Mouse (Mus musculus): ENCODE measurements at regions not wholly inside any gene's neighbourhood (a gene's known extent, or its start where the extent isn't known, plus 50 kb on each side); places are given as distances from the start of the nearest gene placed in this dataset.
A peak's percentile ranks its signal among the peaks of the same experiment; 100 is the strongest.

DNA sequence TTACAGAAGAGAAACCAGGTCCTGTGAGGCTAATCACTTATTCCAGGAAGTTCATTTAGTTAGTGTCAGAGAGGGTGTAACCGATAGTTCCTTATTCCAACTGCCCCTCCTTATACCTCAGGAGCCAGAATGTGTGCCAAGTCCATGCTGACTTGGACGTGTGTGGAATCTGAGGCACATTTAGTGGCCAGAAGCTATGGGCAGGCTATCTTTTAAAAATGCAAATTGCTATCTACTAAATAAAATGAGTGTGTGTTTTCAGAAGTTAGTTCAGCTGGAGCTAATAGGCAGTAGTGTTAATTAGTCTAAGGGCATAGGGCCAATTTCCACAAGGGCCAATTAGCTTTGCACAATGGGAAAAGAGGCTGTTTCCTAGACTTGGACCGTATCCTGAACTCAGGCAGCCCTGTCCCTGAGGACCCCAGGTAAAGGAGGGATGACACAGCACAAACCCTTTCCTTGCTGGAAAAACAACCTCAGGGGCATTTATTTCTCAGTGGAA is 168.5 kb downstream of the Icos start:
- Histone ChIP-seq H3K36me3 (no peaks in the 10 kb centered on the region), H3K27ac (replicated peaks) (no peak overlapping the region), H3K9ac (replicated peaks) (no peak overlapping the region), H3K9me3 (no peaks in the 10 kb centered on the region), H3K4me3 (no peak overlapping the region), H3K4me1 (peaks cover 46% of the 10 kb centered on the region), H3K27me3 (peaks cover 5% of the 10 kb centered on the region), H3K4me2 (replicated peaks) (no peak overlapping the region)
- ATAC-seq (ENCODE audit: low FRiP score, low read depth): no peak
- WGBS: 49% methylated on average over 3 of the region's 3 CpGs

DNA sequence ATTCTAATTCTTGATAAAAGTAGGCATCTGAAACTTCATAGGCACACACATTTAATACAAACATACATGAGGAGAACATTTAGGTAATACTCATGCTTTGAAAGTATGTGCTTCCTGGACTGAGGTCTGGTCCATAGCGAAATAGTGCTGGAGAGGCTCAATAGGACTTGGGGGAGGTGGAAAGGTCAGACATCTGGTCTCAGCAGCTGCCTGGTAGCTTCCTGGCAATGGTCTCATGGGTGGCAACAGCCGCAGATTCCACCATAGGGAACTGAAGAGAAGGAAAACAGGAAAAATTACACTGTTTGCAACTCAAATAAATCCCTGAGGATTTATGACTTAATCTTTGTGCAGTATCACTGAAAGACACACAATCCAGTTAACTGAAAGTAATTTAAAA is 174.0 kb downstream of the Icos start:
- Histone ChIP-seq H3K36me3 (no peaks in the 10 kb centered on the region), H3K4me3 (no peak overlapping the region), H3K4me1 (no peaks in the 10 kb centered on the region; the same call in 1 of the 2 replicates), H3K9me3 (no peaks in the 10 kb centered on the region), H3K4me2 (replicated peaks) (no peak overlapping the region), H3K9ac (replicated peaks) (no peak overlapping the region), H3K27me3 (no peaks in the 10 kb centered on the region; the same call in 1 of the 2 replicates), H3K27ac (replicated peaks) (no peak overlapping the region)
- 68% methylated on average over 2 of the region's 2 CpGs for WGBS
- no peak for ATAC-seq (ENCODE audit: low FRiP score, low read depth)

DNA sequence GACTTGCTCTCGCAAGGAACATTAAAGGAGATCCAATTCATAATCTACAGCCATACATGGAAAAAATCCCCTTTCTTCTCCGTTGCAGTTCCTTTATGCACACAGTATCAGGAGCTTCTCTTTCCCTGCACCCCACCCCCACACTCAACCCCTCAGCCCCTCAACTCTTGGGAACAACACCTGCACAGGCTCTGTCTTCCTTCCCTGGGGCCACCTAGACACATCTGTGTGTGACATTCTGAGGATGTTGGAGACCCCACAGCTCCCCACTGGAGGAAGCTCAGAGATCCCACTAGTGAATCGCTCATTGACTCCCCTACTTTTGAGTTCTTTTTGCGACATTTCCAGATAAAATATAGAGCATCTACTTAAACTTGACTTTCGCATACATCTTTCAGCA is 174.4 kb downstream of the Icos start:
- no peak for ATAC-seq (ENCODE audit: low FRiP score, low read depth)
- Histone ChIP-seq H3K36me3 (no peaks in the 10 kb centered on the region), H3K9me3 (no peaks in the 10 kb centered on the region), H3K4me2 (replicated peaks) (no peak overlapping the region), H3K4me1 (no peaks in the 10 kb centered on the region), H3K9ac (replicated peaks) (no peak overlapping the region), H3K27me3 (no peaks in the 10 kb centered on the region; the same call in 1 of the 2 replicates), H3K4me3 (no peak overlapping the region), H3K27ac (replicated peaks) (no peak overlapping the region)
- 81% methylated on average over 5 of the region's 5 CpGs for whole genome bisulfite sequencing

DNA sequence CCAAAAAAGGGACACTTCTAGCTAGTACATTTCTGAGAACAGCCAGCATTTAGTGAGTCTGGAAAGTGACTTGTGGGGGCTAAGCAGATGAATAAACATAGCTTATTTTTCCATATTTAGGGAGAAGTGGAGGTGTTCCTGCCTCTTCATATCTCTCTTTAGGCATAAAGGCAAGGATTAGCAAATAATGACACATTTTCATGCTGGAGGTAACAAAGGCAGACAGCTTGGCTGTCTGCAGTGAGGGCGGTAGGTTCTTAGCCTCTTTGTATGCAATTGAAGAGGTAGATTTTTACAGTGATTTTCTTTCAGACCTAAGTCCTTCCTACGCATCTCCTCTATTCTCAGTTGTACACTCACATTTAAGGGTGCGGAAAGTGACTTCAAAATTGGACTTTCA is 176.5 kb downstream of the Icos start:
- Histone ChIP-seq H3K4me2 (replicated peaks) (no peak overlapping the region), H3K27me3 (no peaks in the 10 kb centered on the region), H3K9me3 (no peaks in the 10 kb centered on the region), H3K9ac (replicated peaks) (no peak overlapping the region), H3K4me3 (no peak overlapping the region), H3K27ac (replicated peaks) (no peak overlapping the region), H3K36me3 (no peaks in the 10 kb centered on the region), H3K4me1 (no peaks in the 10 kb centered on the region)
- ATAC-seq (ENCODE audit: low FRiP score, low read depth): no peak
- WGBS: 94% methylated on average over 3 of the region's 3 CpGs

- no peaks in the 10 kb centered on the region for H3K9me3 ChIP-seq
- 74% methylated on average over 4 of the region's 4 CpGs for WGBS
- H3K36me3 ChIP-seq: no peaks in the 10 kb centered on the region
These were observed 179.5 kb downstream of the Icos start for GRCm38 (mm10) chr1:61157271-61157670.

DNA sequence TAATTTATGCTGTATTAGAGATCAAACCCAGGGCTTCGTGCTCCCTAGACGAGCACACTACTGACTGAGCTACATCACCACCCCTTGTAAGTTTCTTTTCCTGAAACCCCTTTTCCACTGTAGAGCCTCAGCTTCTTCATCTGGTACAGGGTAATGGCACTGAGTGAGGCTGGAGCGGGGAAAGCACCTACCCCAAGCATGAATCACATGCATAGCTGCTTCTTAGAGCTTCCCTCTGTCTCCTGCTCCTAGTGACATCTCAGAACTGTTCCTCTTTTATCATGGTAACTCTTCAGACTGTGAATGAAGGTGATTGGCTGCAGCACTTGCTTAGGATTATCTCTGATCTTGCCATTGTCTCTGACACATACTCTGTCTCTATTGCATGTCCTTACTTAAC is 182.8 kb downstream of the Icos start:
- 75% methylated on average over 3 of the region's 3 CpGs for WGBS
- Histone ChIP-seq H3K27ac (replicated peaks) (no peak overlapping the region), H3K4me3 (no peak overlapping the region), H3K27me3 (no peaks in the 10 kb centered on the region), H3K36me3 (no peaks in the 10 kb centered on the region), H3K9me3 (no peaks in the 10 kb centered on the region), H3K9ac (replicated peaks) (no peak overlapping the region), H3K4me1 (no peaks in the 10 kb centered on the region), H3K4me2 (replicated peaks) (no peak overlapping the region)
- no peak for ATAC-seq (ENCODE audit: low FRiP score, low read depth)

More at GRCm38 (mm10) chr1:61157271-61157670, 179.5 kb downstream of the Icos start:
- ATAC-seq (ENCODE audit: low FRiP score, low read depth): no peak
- Histone ChIP-seq H3K4me1 (no peaks in the 10 kb centered on the region), H3K27ac (replicated peaks) (no peak overlapping the region), H3K4me3 (no peak overlapping the region), H3K27me3 (no peaks in the 10 kb centered on the region), H3K4me2 (replicated peaks) (no peak overlapping the region), H3K9ac (replicated peaks) (no peak overlapping the region)

DNA sequence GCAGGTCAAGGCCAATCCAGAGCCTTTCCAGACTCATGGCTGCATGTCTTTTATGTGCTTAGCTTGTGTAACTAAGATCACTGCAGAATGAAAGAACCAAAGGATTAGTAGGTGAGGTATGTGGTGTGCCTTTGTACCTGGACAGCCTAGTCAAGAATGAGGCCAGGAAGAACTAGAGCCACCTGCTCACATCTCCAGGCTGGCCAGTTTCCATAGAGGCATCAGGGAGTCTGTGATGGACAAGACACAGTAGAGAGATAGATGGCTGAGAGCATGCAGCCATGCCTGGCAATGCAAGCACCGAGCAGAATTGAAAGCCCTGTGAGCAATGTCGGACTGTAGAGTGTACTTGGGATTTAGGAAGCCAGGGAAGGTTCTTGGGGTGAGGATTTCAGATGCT is 186.5 kb downstream of the Icos start:
- no peak overlapping the region for H3K27ac ChIP-seq (replicated peaks)
- H3K9ac ChIP-seq (replicated peaks): no peak overlapping the region
- no peaks in the 10 kb centered on the region for H3K9me3 ChIP-seq
- H3K36me3 ChIP-seq: no peaks in the 10 kb centered on the region
- no peaks in the 10 kb centered on the region for H3K4me1 ChIP-seq
- H3K4me2 ChIP-seq (replicated peaks): no peak overlapping the region
- H3K27me3 ChIP-seq: no peaks in the 10 kb centered on the region
- ATAC-seq (ENCODE audit: low FRiP score, low read depth): no peak
- WGBS: 86% methylated on average over 2 of the region's 2 CpGs
- no peak overlapping the region for H3K4me3 ChIP-seq

GRCm38 (mm10) chr1:61171941-61172340 is 194.2 kb downstream of the Icos start:
- H3K27ac ChIP-seq (replicated peaks): no peak overlapping the region
- no peak for ATAC-seq (ENCODE audit: low FRiP score, low read depth)
- 78% methylated on average over 6 of the region's 6 CpGs for WGBS
- 0 out of 2 replicates have a peak, but pooled peaks cover 4% of the 10 kb centered on the region for H3K27me3 ChIP-seq
- no peaks in the 10 kb centered on the region for H3K4me1 ChIP-seq
- no peak overlapping the region for H3K9ac ChIP-seq (replicated peaks)
- H3K9me3 ChIP-seq: no peaks in the 10 kb centered on the region
- no peak overlapping the region for H3K4me3 ChIP-seq
- H3K36me3 ChIP-seq: no peaks in the 10 kb centered on the region
- no peak overlapping the region for H3K4me2 ChIP-seq (replicated peaks)

DNA sequence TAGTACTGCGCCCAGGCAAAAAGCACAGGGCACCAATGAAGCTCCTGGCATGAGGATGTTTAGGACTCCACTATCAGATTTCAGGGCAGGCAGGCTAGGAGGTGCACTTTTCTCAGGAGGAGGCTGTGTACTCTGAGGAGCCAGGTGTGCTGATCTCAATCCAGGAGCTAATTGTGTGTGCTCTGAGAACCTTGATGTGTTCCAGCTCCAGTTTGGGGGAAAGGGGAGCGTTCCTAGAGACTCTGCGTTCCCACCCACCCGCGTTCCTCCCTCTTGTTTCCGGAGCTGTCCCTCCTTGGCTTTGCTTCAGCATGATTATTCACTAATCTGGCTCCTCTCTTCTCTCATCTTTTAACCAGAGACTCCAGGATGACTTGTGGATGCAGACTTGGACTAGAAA is 195.2 kb downstream of the Icos start:
- no peaks in the 10 kb centered on the region for H3K9me3 ChIP-seq
- H3K4me3 ChIP-seq: no peak overlapping the region
- H3K4me2 ChIP-seq (replicated peaks): no peak overlapping the region
- peaks cover 7% of the 10 kb centered on the region; the same call in 1 of the 2 replicates for H3K27me3 ChIP-seq
- H3K4me1 ChIP-seq: no peaks in the 10 kb centered on the region
- ATAC-seq (ENCODE audit: low FRiP score, low read depth): no peak
- 86% methylated on average over 6 of the region's 6 CpGs for WGBS
- no peak overlapping the region for H3K9ac ChIP-seq (replicated peaks)
- no peak overlapping the region for H3K27ac ChIP-seq (replicated peaks)
- H3K36me3 ChIP-seq: no peaks in the 10 kb centered on the region

- H3K9ac ChIP-seq (replicated peaks): no peak overlapping the region
- WGBS: 97% methylated on average over 2 of the region's 2 CpGs
- H3K4me2 ChIP-seq (replicated peaks): no peak overlapping the region
- peaks cover 8% of the 10 kb centered on the region for H3K27me3 ChIP-seq
- no peaks in the 10 kb centered on the region for H3K36me3 ChIP-seq
- ATAC-seq (ENCODE audit: low FRiP score, low read depth): no peak
- no peaks in the 10 kb centered on the region for H3K9me3 ChIP-seq
- no peak overlapping the region for H3K4me3 ChIP-seq
- peaks cover 14% of the 10 kb centered on the region for H3K4me1 ChIP-seq
- H3K27ac ChIP-seq (replicated peaks): no peak overlapping the region
These were observed 197.5 kb downstream of the Icos start for GRCm38 (mm10) chr1:61175239-61175638.

- Histone ChIP-seq H3K9me3 (no peaks in the 10 kb centered on the region), H3K27ac (replicated peaks) (no peak overlapping the region), H3K27me3 (peaks cover 4% of the 10 kb centered on the region), H3K36me3 (no peaks in the 10 kb centered on the region), H3K4me2 (replicated peaks) (peak overlapping the region; percentile 13; the same call in 1 of the 2 replicates), H3K4me1 (peaks cover 29% of the 10 kb centered on the region), H3K4me3 (no peak overlapping the region), H3K9ac (replicated peaks) (no peak overlapping the region)
- no peak for ATAC-seq (ENCODE audit: low FRiP score, low read depth)
- 24% methylated on average over 9 of the region's 9 CpGs for WGBS
These were observed 201.7 kb downstream of the Icos start for GRCm38 (mm10) chr1:61179461-61179860.

GRCm38 (mm10) chr1:61181099-61181821 is 203.5 kb downstream of the Icos start:
- ATAC-seq (ENCODE audit: low FRiP score, low read depth): peak; percentile 78
- peak overlapping the region; percentile 50; the same call in 1 of the 2 replicates for H3K27ac ChIP-seq (replicated peaks)
- no peaks in the 10 kb centered on the region for H3K36me3 ChIP-seq
- H3K27me3 ChIP-seq: peaks cover 4% of the 10 kb centered on the region
- no peak overlapping the region for H3K4me3 ChIP-seq
- no peaks in the 10 kb centered on the region for H3K9me3 ChIP-seq
- no peak overlapping the region; the same call in none of the 2 replicates for H3K9ac ChIP-seq (replicated peaks)
- H3K4me2 ChIP-seq (replicated peaks): peak overlapping the region; percentile 28; the same call in 1 of the 2 replicates
- H3K4me1 ChIP-seq: peaks cover 29% of the 10 kb centered on the region
- 31% methylated on average over 15 of the region's 15 CpGs for WGBS

All from midbrain, embryonic 12.5 days (tissue).